Mouse (Mus musculus) heart, postnatal 14 days (tissue): ENCODE measurements around the gene Wnk2. TPM values are rescaled to one million over a fixed set of nuclear protein-coding genes. Genes with fewer than 3 reads are reported as not detected.

Source experiments
- DNase-seq, 2 experiments: peaks; one replicate each; pipeline ENCODE4 v3.0.0; 2021 to 2022
- intact Hi-C: fragments of 180-260 bp; cut with DNase I; formaldehyde crosslinking; loops from one replicate; pipeline ENCODE4 v1.15.1; 2025
- total RNA-seq, 2 experiments: library from RNA; stranded (reverse); gene quantifications; 2 replicates each; pipeline ENCODE4 v1.2.3; 2021

Gene Wnk2
- total RNA-seq, 2 experiments from 2014 or later = 40.3 to 60.0 TPM

- no peak for DNase-seq
- intact Hi-C loops = no loop called here
Measured at GRCm38 (mm10) chr13:49146040-49146697, 1.6 kb downstream of the Wnk2 start.

- intact Hi-C loops = no loop called here
- DNase-seq = peak; percentile 39 to 46
Measured at GRCm38 (mm10) chr13:49145396-49145795, 2.4 kb downstream of the Wnk2 start.

- DNase-seq = no peak
- intact Hi-C loops = no loop called here
Measured at GRCm38 (mm10) chr13:49144451-49144850, 3.4 kb downstream of the Wnk2 start.

GRCm38 (mm10) chr13:49143323-49143722 is 4.5 kb downstream of the Wnk2 start:
- DNase-seq = no peak

GRCm38 (mm10) chr13:49142396-49142795 is 5.4 kb downstream of the Wnk2 start:
- intact Hi-C loops = no loop called here
- no peak for DNase-seq

More at GRCm38 (mm10) chr13:49143323-49143722, 4.5 kb downstream of the Wnk2 start:
- intact Hi-C loops = no loop called here

GRCm38 (mm10) chr13:49140567-49140966 is 7.2 kb downstream of the Wnk2 start:
- intact Hi-C loops = no loop called here
- DNase-seq = no peak

GRCm38 (mm10) chr13:49134491-49134890 is 13.3 kb downstream of the Wnk2 start:
- intact Hi-C loops = no loop called here
- DNase-seq = peak; percentile 44 to 48

- intact Hi-C loops = no loop called here
- peak in 1 of 2 experiments; percentile 46 for DNase-seq
Measured at GRCm38 (mm10) chr13:49133125-49133524, 14.7 kb downstream of the Wnk2 start.

GRCm38 (mm10) chr13:49131946-49132687 is 15.7 kb downstream of the Wnk2 start:
- no peak for DNase-seq
- intact Hi-C loops = no loop called here

- DNase-seq = no peak
- intact Hi-C loops = no loop called here
Measured at GRCm38 (mm10) chr13:49131342-49131855, 16.4 kb downstream of the Wnk2 start.

GRCm38 (mm10) chr13:49129845-49130244 is 18.0 kb downstream of the Wnk2 start:
- intact Hi-C loops = no loop called here
- DNase-seq = peak; percentile 51 to 71

- no peak for DNase-seq
Measured at GRCm38 (mm10) chr13:49129154-49129553, 18.7 kb downstream of the Wnk2 start.

GRCm38 (mm10) chr13:49127844-49128631 is 19.8 kb downstream of the Wnk2 start:
- DNase-seq = no peak
- intact Hi-C loops = no loop called here

More at GRCm38 (mm10) chr13:49129154-49129553, 18.7 kb downstream of the Wnk2 start:
- intact Hi-C loops = no loop called here

GRCm38 (mm10) chr13:49122106-49122505 is 25.7 kb downstream of the Wnk2 start:
- intact Hi-C loops = no loop called here
- no peak for DNase-seq

- no peak for DNase-seq
- intact Hi-C loops = no loop called here
Measured at GRCm38 (mm10) chr13:49117563-49117962, 30.3 kb downstream of the Wnk2 start.

GRCm38 (mm10) chr13:49114921-49115320 is 32.9 kb downstream of the Wnk2 start:
- intact Hi-C loops = no loop called here
- DNase-seq = no peak

- intact Hi-C loops = no loop called here
- no peak for DNase-seq
Measured at GRCm38 (mm10) chr13:49114116-49114515, 33.7 kb downstream of the Wnk2 start.

- DNase-seq = no peak
- intact Hi-C loops = no loop called here
Measured at GRCm38 (mm10) chr13:49113345-49113744, 34.5 kb downstream of the Wnk2 start.

GRCm38 (mm10) chr13:49112652-49113051 is 35.2 kb downstream of the Wnk2 start:
- no peak for DNase-seq
- intact Hi-C loops = no loop called here

- DNase-seq = no peak
- intact Hi-C loops = no loop called here
Measured at GRCm38 (mm10) chr13:49109665-49110064, 38.1 kb downstream of the Wnk2 start.
